Mouse (Mus musculus): Measurements from ENCODE around the gene Pde11a. TPM values are rescaled to one million over a fixed set of nuclear protein-coding genes. Genes with fewer than 3 reads are reported as not detected.
"Not testable (repeated sequence)": the region's sequence is repeated elsewhere in the genome, so short reads cannot be mapped to it uniquely, and the experiment has no call there.

The Pde11a gene
- total RNA-seq, 2 experiments from 2014 or later = 16.3 to 16.4 TPM

GRCm38 (mm10) chr2:75998692-75999091 lies 339.9 kb downstream of the Pde11a start:
- Histone ChIP-seq H3K27ac (peak overlapping the region; percentile 46; the same call in 1 of the 2 replicates), H3K4me3 (no peak overlapping the region)
- DNase-seq (ENCODE audit: low spot score in 2 of 2) = peak; percentile 56 to 74
- no peak for TF ChIP-seq CTCF (conservative IDR thresholded peaks at IDR 0.05)

DNA sequence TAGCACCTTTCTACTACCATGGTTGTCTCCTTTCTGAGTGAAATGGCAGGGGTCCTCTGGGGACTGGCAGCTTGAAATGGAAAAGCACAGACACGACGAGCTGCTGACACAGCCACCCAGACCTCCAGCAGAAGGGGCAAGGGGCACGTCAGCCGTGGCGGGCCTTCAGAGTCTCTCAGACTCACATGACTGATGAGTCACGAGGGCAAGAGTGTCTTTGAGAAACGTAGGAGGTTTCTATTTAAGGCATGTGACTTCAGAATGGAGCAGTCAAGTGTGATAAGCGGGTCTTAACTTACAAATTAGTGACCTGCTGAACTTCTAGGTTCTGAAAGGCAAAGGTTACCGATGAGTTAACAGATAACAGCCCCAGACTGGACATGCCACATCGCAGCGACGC lies 340.8 kb downstream of the Pde11a start:
- Histone ChIP-seq H3K27ac (peak overlapping the region; percentile 43; the same call in 1 of the 2 replicates), H3K4me3 (no peak overlapping the region)
- no peak for TF ChIP-seq CTCF (conservative IDR thresholded peaks at IDR 0.05)
- no peak for DNase-seq (ENCODE audit: low spot score in 2 of 2)

- no peak for DNase-seq (ENCODE audit: low spot score in 2 of 2)
- Histone ChIP-seq H3K27ac (no peak overlapping the region), H3K4me3 (no peak overlapping the region)
- TF ChIP-seq CTCF (conservative IDR thresholded peaks at IDR 0.05) = no peak
These were observed 343.7 kb downstream of the Pde11a start for GRCm38 (mm10) chr2:75994841-75995240.

GRCm38 (mm10) chr2:75991581-75992205 lies 346.9 kb downstream of the Pde11a start:
- no peak for TF ChIP-seq CTCF (conservative IDR thresholded peaks at IDR 0.05)
- no peak for DNase-seq (ENCODE audit: low spot score in 2 of 2)
- no peak overlapping the region for H3K4me3 ChIP-seq
- no peak overlapping the region for H3K27ac ChIP-seq

- Histone ChIP-seq H3K27ac (no peak overlapping the region), H3K4me3 (no peak overlapping the region)
- DNase-seq (ENCODE audit: low spot score in 2 of 2) = peak; percentile 53 to 64
- TF ChIP-seq CTCF (conservative IDR thresholded peaks at IDR 0.05) = peak; percentile 82
These were observed 347.6 kb downstream of the Pde11a start for GRCm38 (mm10) chr2:75990885-75991539.

DNA sequence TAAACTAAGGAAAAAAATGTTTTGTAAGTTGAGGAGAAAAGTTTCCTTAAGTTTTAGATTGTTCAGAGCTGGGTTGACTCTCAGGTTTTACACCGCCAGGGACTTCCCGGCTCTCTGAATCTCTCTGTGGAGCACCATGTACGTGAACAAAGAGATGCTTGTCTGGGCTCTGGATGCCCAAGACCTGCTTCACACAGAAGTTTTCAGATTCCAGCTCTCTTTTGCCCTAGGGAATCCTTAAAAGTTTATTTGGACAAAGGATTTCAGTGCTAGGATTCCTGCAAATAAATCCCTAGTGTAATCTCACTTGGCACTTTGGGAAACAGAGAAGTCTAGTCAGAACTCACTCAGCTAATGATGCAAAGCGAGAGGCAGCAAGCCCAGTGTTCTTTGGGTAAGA lies 348.9 kb downstream of the Pde11a start:
- Histone ChIP-seq H3K27ac (no peak overlapping the region), H3K4me3 (no peak overlapping the region)
- TF ChIP-seq CTCF (conservative IDR thresholded peaks at IDR 0.05) = no peak
- DNase-seq (ENCODE audit: low spot score in 2 of 2) = no peak

DNA sequence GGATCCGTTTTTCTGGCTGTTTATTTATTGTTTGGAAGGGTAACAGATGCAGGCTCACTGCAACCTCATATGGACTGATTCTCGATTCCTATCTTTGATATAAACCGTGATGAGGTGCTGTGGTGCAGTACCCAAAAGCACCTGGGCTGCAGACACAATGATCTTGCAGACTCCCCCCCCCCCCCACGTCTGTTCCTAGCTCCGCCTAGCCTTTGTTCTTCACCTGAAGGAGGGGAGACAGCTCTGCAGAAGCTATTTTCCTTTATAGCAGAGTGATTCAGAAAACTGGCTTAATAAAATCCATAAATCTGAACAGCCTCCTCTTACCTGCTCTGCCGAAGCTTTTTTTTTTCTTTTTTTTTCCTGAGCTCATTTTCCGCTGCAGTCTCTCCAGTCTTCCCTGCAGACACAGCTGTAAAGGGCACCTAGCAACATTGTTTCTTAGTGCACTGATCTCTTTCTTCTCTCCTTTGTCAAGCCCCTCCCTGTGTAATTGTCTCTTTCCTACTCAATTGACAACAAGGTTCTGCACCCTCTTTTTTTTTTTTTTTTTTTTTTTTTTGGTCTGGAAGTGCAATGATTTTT lies 349.7 kb downstream of the Pde11a start:
- H3K4me3 ChIP-seq = no peak overlapping the region; the same call in 1 of the 2 replicates
- peak overlapping the region; percentile 73; the same call in 1 of the 2 replicates for H3K27ac ChIP-seq
- DNase-seq (ENCODE audit: low spot score in 2 of 2) = no peak
- TF ChIP-seq CTCF (conservative IDR thresholded peaks at IDR 0.05) = peak; percentile 10; the same call in 1 of the 2 replicates

GRCm38 (mm10) chr2:75988378-75988777 lies 350.2 kb downstream of the Pde11a start:
- H3K27ac ChIP-seq = peak overlapping the region; percentile 73; the same call in 1 of the 2 replicates
- DNase-seq (ENCODE audit: low spot score in 2 of 2) = no peak
- H3K4me3 ChIP-seq = no peak overlapping the region; the same call in 1 of the 2 replicates

DNA sequence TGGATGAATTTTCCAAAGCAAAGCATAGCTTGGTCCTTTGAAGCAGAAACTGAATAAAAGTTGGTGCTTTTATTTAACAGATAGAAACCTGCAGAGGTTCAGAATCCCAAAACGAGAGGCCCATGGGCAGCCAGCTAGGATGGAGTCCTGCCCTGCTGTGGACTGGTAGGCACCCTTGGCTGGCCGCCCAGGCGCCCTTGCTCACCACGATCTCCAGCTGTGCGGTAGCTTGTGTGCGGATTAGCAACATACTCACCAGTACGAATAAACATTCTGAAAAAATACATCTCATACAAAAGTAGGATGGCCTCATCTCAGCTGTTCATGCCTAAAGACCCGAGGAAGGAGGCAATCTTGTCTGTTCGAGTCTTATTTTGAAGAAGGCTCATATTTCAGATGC lies 350.8 kb downstream of the Pde11a start:
- no peak for DNase-seq (ENCODE audit: low spot score in 2 of 2)
- Histone ChIP-seq H3K4me3 (no peak overlapping the region), H3K27ac (0 out of 2 replicates have a peak overlapping the region, but pooled peaks have one; percentile 73)
- no peak for TF ChIP-seq CTCF (conservative IDR thresholded peaks at IDR 0.05)

More at GRCm38 (mm10) chr2:75988378-75988777, 350.2 kb downstream of the Pde11a start:
- TF ChIP-seq CTCF (conservative IDR thresholded peaks at IDR 0.05) = no peak

DNA sequence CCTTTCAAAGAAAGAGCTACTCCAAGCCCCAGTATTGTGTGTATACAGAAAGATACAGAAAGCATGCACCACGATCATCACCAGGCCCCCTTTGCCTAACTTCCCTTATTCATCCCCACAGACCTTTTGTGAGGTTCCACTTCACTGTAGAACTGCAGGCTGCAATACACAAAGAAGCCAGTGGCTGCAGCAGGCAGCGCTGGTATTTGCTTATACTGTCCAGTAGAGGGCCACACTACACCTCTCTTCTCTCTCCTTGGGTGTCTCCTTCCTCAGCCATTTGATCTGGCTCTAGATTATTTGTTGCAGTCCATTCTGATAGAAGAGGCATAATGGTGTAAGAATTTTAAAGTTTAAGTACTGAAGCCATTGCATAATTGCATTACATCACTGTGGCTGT lies 353.4 kb downstream of the Pde11a start:
- peak; percentile 99; the same call in 1 of the 2 replicates for TF ChIP-seq CTCF (conservative IDR thresholded peaks at IDR 0.05)
- H3K27ac ChIP-seq = no peak overlapping the region
- DNase-seq (ENCODE audit: low spot score in 2 of 2) = peak; percentile 65 to 81
- no peak overlapping the region for H3K4me3 ChIP-seq

- DNase-seq (ENCODE audit: low spot score in 2 of 2) = no peak
- Histone ChIP-seq H3K4me3 (no peak overlapping the region), H3K27ac (no peak overlapping the region)
- no peak for TF ChIP-seq CTCF (conservative IDR thresholded peaks at IDR 0.05)
These were observed 354.7 kb downstream of the Pde11a start for GRCm38 (mm10) chr2:75983847-75984246.

- no peak for TF ChIP-seq CTCF (conservative IDR thresholded peaks at IDR 0.05)
- Histone ChIP-seq H3K27ac (no peak overlapping the region), H3K4me3 (no peak overlapping the region)
- no peak for DNase-seq (ENCODE audit: low spot score in 2 of 2)
These were observed 355.5 kb downstream of the Pde11a start for GRCm38 (mm10) chr2:75983091-75983490.

DNA sequence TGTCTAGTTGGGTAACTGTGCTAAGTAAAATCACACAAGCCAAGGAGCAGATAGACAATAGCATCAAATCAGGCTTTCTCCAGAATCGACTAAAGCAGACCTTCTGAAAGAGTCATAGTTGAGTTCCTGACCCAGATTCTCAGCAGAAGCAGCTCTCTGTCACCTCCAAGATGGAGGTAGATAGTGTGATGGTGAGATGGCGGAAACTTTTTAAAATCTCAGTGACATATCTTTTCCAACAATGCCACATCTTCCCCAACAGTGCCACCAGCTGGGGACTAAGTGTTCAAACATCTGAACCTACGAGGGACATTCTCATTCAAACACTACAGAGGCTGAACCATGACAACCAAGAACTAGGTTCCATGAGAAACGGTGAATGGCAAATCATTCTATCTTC lies 355.9 kb downstream of the Pde11a start:
- no peak for DNase-seq (ENCODE audit: low spot score in 2 of 2)
- H3K4me3 ChIP-seq = no peak overlapping the region
- no peak; the same call in 1 of the 2 replicates for TF ChIP-seq CTCF (conservative IDR thresholded peaks at IDR 0.05)
- H3K27ac ChIP-seq = no peak overlapping the region

GRCm38 (mm10) chr2:75981440-75982081 lies 357.0 kb downstream of the Pde11a start, which contains the start of gene Ttc30a1:
Gene Ttc30a1, minus strand, starts transcription at chr2:75981967.
- H3K4me3 ChIP-seq = peak within 1 kb of the TSS; percentile 72
- peak; percentile 75 to 77 for DNase-seq (ENCODE audit: low spot score in 2 of 2)
- H3K27ac ChIP-seq = peak within 1 kb of the TSS; percentile 87

DNA sequence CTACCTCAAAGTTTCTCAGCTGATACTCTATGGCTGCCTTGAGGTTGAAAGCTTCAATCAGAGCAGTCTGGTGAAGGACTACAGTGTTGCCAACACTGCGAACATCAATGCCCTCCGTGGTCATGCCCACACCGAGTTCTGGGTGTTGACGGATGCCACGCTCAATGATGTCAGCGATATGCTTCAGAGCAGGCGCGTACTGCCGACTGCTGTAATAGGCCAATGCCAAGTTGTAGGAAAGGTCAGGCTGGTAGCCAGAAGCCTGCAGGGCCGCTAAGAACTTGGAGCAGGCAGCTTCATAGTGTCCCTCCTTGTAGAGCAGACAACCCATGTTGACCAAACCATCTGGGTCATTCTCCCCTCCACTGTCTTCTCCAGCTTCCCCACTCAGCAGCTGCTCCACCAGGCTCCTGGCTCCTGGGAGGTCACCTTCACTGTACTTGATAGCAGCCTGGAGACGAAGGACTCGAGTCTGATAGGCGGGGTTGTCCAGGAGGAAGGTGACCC lies 357.6 kb downstream of the Pde11a start:
- not testable (repeated sequence) for DNase-seq (ENCODE audit: low spot score in 2 of 2); H3K27ac ChIP-seq
- H3K4me3 ChIP-seq = peak overlapping the region; percentile 72; the same call in 1 of the 2 replicates

DNA sequence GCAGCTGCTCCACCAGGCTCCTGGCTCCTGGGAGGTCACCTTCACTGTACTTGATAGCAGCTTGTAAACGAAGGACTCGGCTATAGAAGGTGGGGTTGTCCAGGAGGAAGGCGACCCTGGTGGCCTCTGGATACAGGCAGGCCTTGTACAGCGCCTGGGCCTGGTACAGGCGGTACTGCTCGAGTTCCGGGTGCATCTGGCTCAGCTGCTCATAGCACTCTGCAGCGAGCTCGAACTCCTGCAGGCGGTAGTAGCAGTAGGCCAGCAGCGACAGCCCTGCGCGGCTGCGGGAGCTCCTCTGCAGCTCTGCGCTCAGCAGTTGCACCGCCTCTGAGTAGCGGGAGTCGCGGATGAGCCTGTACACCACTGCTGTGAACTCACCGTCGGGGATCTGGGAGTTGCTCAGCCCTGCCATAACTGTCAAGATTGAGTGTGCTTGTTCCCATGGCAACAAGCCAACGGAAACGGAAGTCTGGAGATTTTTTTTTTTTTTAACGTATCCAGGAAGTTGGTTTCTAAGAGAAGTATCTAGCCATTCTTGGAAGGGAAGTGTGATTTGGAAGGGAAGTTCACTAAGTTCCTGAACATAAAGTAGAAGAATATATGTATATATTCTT lies 360.7 kb downstream of the Pde11a start, which contains the start of gene Ttc30a2:
TSS of gene Ttc30a2 (minus strand) at position 419 of the 617 bp plus-strand sequence.
- not testable (repeated sequence) for H3K4me3 ChIP-seq; DNase-seq (ENCODE audit: low spot score in 2 of 2); H3K27ac ChIP-seq

DNA sequence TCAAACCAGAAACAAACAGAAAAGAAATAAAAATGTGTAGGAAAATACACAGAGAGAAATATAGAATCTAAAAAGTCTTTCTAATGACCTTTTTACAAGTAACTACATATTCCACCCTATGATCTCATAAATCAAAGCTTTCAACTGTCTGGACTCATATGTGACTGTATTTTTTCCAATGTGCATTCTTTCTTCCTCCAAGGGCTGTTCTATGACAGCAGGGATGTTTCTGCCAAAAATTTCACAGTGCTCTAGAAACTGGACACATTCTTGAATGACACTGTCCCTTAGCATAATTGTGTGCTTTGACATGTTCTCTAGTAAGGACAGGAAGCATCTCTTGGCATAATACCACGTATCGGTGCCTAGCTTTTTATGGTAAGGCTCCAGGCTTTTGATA lies 362.5 kb downstream of the Pde11a start:
- not testable (repeated sequence) for DNase-seq (ENCODE audit: low spot score in 2 of 2); H3K4me3 ChIP-seq; H3K27ac ChIP-seq
